Mouse (Mus musculus) neural tube, embryonic 12.5 days (tissue): ENCODE results near the gene Rnase12. TPM values are rescaled to one million over a fixed set of nuclear protein-coding genes. Genes with fewer than 3 reads are reported as not detected.

Experiments used
- ATAC-seq: fragments of 200-750 bp; cut with Nextera tagmentation; 2 replicates; pipeline ENCODE4 v1.8.0; 2017; ENCODE audit warnings: low read depth, mild to moderate bottlenecking, moderate TSS enrichment, moderate library complexity; ENCODE audit not compliant: low FRiP score
- H3K27ac ChIP-seq: fragments of 300-500 bp; sonication (generic); 2 replicates; pipeline ENCODE4 v1.5.1; 2016
- H3K27me3 ChIP-seq: fragments of 300-500 bp; sonication (generic); replicated peaks from 2 replicates; pipeline ENCODE4 v1.6.1; 2016; ENCODE audit warnings: mild to moderate bottlenecking
- H3K36me3 ChIP-seq: fragments of 300-500 bp; sonication (generic); 2 replicates; pipeline ENCODE4 v1.6.1; 2016; ENCODE audit warnings: mild to moderate bottlenecking
- H3K4me1 ChIP-seq: fragments of 300-500 bp; sonication (generic); 2 replicates; pipeline ENCODE4 v1.6.1; 2016
- H3K4me2 ChIP-seq: fragments of 300-500 bp; sonication (generic); replicated peaks from 2 replicates; pipeline ENCODE4 v1.6.1; 2016; ENCODE audit warnings: mild to moderate bottlenecking
- H3K4me3 ChIP-seq: fragments of 300-500 bp; sonication (generic); 2 replicates; pipeline ENCODE4 v1.5.1; 2016
- H3K9ac ChIP-seq: fragments of 300-500 bp; sonication (generic); 2 replicates; pipeline ENCODE4 v1.6.1; 2016; ENCODE audit warnings: mild to moderate bottlenecking
- H3K9me3 ChIP-seq: fragments of 300-500 bp; sonication (generic); 2 replicates; pipeline ENCODE4 v1.6.1; 2016; ENCODE audit warnings: mild to moderate bottlenecking
- WGBS: fragments of 180-500 bp; shearing (Covaris S2); methylation state at CpG from one replicate; pipeline ENCODE4 v1.1.7; 2016; 5-methylcytosine and 5-hydroxymethylcytosine counted together
- polyA plus RNA-seq: library from polyadenylated mRNA; unstranded; fragments of >200 nt; fragmentation: Nextera tagmentation; extraction: Ambion mirVana; gene quantifications from 2 replicates; pipeline ENCODE4 v1.2.1, GENCODE M21; 2016

Gene Rnase12
- polyA plus RNA-seq, 1 experiment from 2014 or later = not detected

- peak within 1 kb of the TSS; percentile 60 for H3K4me3 ChIP-seq
- H3K9me3 ChIP-seq = no peaks in the 10 kb centered on the region
- H3K27ac ChIP-seq = peak within 1 kb of the TSS; percentile 54; the same call in 1 of the 2 replicates
- H3K4me1 ChIP-seq = no peaks in the 10 kb centered on the region
- no peaks in the 10 kb centered on the region for H3K27me3 ChIP-seq
- peak; percentile 15 for ATAC-seq
- peak within 1 kb of the TSS; percentile 72 for H3K4me2 ChIP-seq
- H3K36me3 ChIP-seq = no peaks in the 10 kb centered on the region
- WGBS = 10% methylated on average over 33 of the region's 33 CpGs
- H3K9ac ChIP-seq = peak within 1 kb of the TSS; percentile 62
These were observed 33.8 kb upstream of the Rnase12 start, which contains the start of the genes Rnase4 and Ang for GRCm38 (mm10) chr14:51090921-51091900. Rnase4 (plus strand) TSS chr14:51091077. Ang (plus strand) TSS chr14:51091150.

- no peaks in the 10 kb centered on the region for H3K4me1 ChIP-seq
- WGBS = under 1% methylated on average over 27 of the region's 27 CpGs
- peak overlapping the region; percentile 54; the same call in 1 of the 2 replicates for H3K27ac ChIP-seq
- no peaks in the 10 kb centered on the region for H3K9me3 ChIP-seq
- H3K27me3 ChIP-seq = no peaks in the 10 kb centered on the region
- peak; percentile 39 for ATAC-seq
- H3K4me2 ChIP-seq = peak overlapping the region; percentile 72
- H3K9ac ChIP-seq = peak overlapping the region; percentile 62
- H3K4me3 ChIP-seq = peak overlapping the region; percentile 60
- no peaks in the 10 kb centered on the region for H3K36me3 ChIP-seq
These were observed 32.8 kb upstream of the Rnase12 start for GRCm38 (mm10) chr14:51090077-51090781.

- peak; percentile 4; the same call in 1 of the 2 replicates for ATAC-seq
- no peaks in the 10 kb centered on the region for H3K36me3 ChIP-seq
These were observed 32.2 kb upstream of the Rnase12 start for GRCm38 (mm10) chr14:51089674-51090076.

GRCm38 (mm10) chr14:51088970-51089673 lies 31.7 kb upstream of the Rnase12 start:
- no peak overlapping the region for H3K27ac ChIP-seq
- H3K4me3 ChIP-seq = peak overlapping the region; percentile 60
- no peaks in the 10 kb centered on the region for H3K4me1 ChIP-seq
- H3K4me2 ChIP-seq = peak overlapping the region; percentile 72
- ATAC-seq = peak; percentile 93
- peak overlapping the region; percentile 53 for H3K9ac ChIP-seq
- H3K9me3 ChIP-seq = no peaks in the 10 kb centered on the region
- H3K36me3 ChIP-seq = no peaks in the 10 kb centered on the region
- 0 out of 2 replicates have a peak, but pooled peaks cover under 1% of the 10 kb centered on the region for H3K27me3 ChIP-seq
- under 1% methylated on average over 34 of the region's 34 CpGs for WGBS

More at GRCm38 (mm10) chr14:51089674-51090076, 32.2 kb upstream of the Rnase12 start:
- no peaks in the 10 kb centered on the region for H3K9me3 ChIP-seq
- WGBS = under 1% methylated on average over 15 of the region's 15 CpGs
- no peaks in the 10 kb centered on the region for H3K27me3 ChIP-seq
- peak overlapping the region; percentile 62 for H3K9ac ChIP-seq
- H3K4me1 ChIP-seq = no peaks in the 10 kb centered on the region
- peak overlapping the region; percentile 60 for H3K4me3 ChIP-seq
- H3K4me2 ChIP-seq = peak overlapping the region; percentile 72
- H3K27ac ChIP-seq = no peak overlapping the region

- Histone ChIP-seq H3K4me2 (peak overlapping the region; percentile 72), H3K27me3 (peaks cover 3% of the 10 kb centered on the region; the same call in 1 of the 2 replicates), H3K9me3 (no peaks in the 10 kb centered on the region), H3K9ac (peak overlapping the region; percentile 53), H3K4me1 (peaks cover 4% of the 10 kb centered on the region; the same call in 1 of the 2 replicates), H3K36me3 (no peaks in the 10 kb centered on the region), H3K27ac (no peak overlapping the region), H3K4me3 (peak overlapping the region; percentile 60)
- ATAC-seq = peak; percentile 34
- under 1% methylated on average over 23 of the region's 23 CpGs for WGBS
These were observed 30.9 kb upstream of the Rnase12 start for GRCm38 (mm10) chr14:51088166-51088969.

GRCm38 (mm10) chr14:51087762-51088161 lies 30.3 kb upstream of the Rnase12 start:
- Histone ChIP-seq H3K27ac (no peak overlapping the region), H3K36me3 (no peaks in the 10 kb centered on the region), H3K9ac (no peak overlapping the region), H3K4me2 (peak overlapping the region; percentile 72), H3K9me3 (no peaks in the 10 kb centered on the region), H3K4me1 (peaks cover 10% of the 10 kb centered on the region; the same call in 1 of the 2 replicates), H3K27me3 (peaks cover 3% of the 10 kb centered on the region; the same call in 1 of the 2 replicates), H3K4me3 (peak overlapping the region; percentile 60)
- no peak for ATAC-seq
- 10% methylated on average over 9 of the region's 9 CpGs for WGBS

GRCm38 (mm10) chr14:51085911-51086310 lies 28.4 kb upstream of the Rnase12 start:
- H3K27me3 ChIP-seq = peaks cover 3% of the 10 kb centered on the region; the same call in 1 of the 2 replicates
- H3K4me1 ChIP-seq = peaks cover 10% of the 10 kb centered on the region; the same call in 1 of the 2 replicates
- H3K9me3 ChIP-seq = no peaks in the 10 kb centered on the region
- no peak overlapping the region for H3K4me2 ChIP-seq
- H3K27ac ChIP-seq = no peak overlapping the region
- 84% methylated on average over 4 of the region's 4 CpGs for WGBS
- H3K36me3 ChIP-seq = no peaks in the 10 kb centered on the region
- ATAC-seq = no peak
- H3K9ac ChIP-seq = no peak overlapping the region
- H3K4me3 ChIP-seq = no peak overlapping the region

- H3K9ac ChIP-seq = no peak overlapping the region
- peaks cover 3% of the 10 kb centered on the region; the same call in 1 of the 2 replicates for H3K27me3 ChIP-seq
- peaks cover 10% of the 10 kb centered on the region; the same call in 1 of the 2 replicates for H3K4me1 ChIP-seq
- H3K4me3 ChIP-seq = no peak overlapping the region
- WGBS = 85% methylated on average over 2 of the region's 2 CpGs
- H3K9me3 ChIP-seq = no peaks in the 10 kb centered on the region
- H3K36me3 ChIP-seq = no peaks in the 10 kb centered on the region
- no peak overlapping the region for H3K4me2 ChIP-seq
- no peak overlapping the region for H3K27ac ChIP-seq
- no peak for ATAC-seq
These were observed 27.6 kb upstream of the Rnase12 start for GRCm38 (mm10) chr14:51085086-51085485.

GRCm38 (mm10) chr14:51083805-51084204 lies 26.3 kb upstream of the Rnase12 start:
- ATAC-seq = no peak
- no peak overlapping the region for H3K27ac ChIP-seq
- peaks cover 3% of the 10 kb centered on the region; the same call in 1 of the 2 replicates for H3K27me3 ChIP-seq
- H3K4me1 ChIP-seq = peaks cover 10% of the 10 kb centered on the region; the same call in 1 of the 2 replicates
- H3K4me2 ChIP-seq = peak overlapping the region; percentile 75
- WGBS = 21% methylated on average over 7 of the region's 7 CpGs
- H3K9ac ChIP-seq = no peak overlapping the region
- H3K4me3 ChIP-seq = peak overlapping the region; percentile 42; the same call in 1 of the 2 replicates
- no peaks in the 10 kb centered on the region for H3K9me3 ChIP-seq
- no peaks in the 10 kb centered on the region for H3K36me3 ChIP-seq

GRCm38 (mm10) chr14:51082599-51083581 lies 25.4 kb upstream of the Rnase12 start:
- H3K27ac ChIP-seq = no peak overlapping the region
- no peaks in the 10 kb centered on the region for H3K36me3 ChIP-seq
- peaks cover 3% of the 10 kb centered on the region; the same call in 1 of the 2 replicates for H3K27me3 ChIP-seq
- ATAC-seq = peak; percentile 58; the same call in 1 of the 2 replicates
- H3K9ac ChIP-seq = peak overlapping the region; percentile 33
- peaks cover 10% of the 10 kb centered on the region; the same call in 1 of the 2 replicates for H3K4me1 ChIP-seq
- H3K4me3 ChIP-seq = peak overlapping the region; percentile 42
- H3K9me3 ChIP-seq = no peaks in the 10 kb centered on the region
- H3K4me2 ChIP-seq = peak overlapping the region; percentile 75
- 3% methylated on average over 40 of the region's 40 CpGs for WGBS
